8 mouse cellular contexts compared by ENCODE assay signal in genomic region chr4:126309922-126310309, GRCm38 (mm10). TPM values are rescaled to one million over a fixed set of nuclear protein-coding genes. Genes with fewer than 3 reads are reported as not detected.
DNase-seq lines count a peak whose midpoint lies in the region; ATAC-seq lines count a peak whose summit lies in the region.

No protein-coding gene starts in this region.

- peaks cover 7% of the 10 kb centered on the region for H3K4me1 ChIP-seq in hindbrain, embryonic 15.5 days (replicated peaks)

- H3K27ac ChIP-seq in hindbrain, embryonic 15.5 days (replicated peaks) = no peak overlapping the region

- H3K36me3 ChIP-seq in hindbrain, embryonic 15.5 days = no peaks in the 10 kb centered on the region; the same call in 1 of the 2 replicates

- H3K4me3 ChIP-seq in hindbrain, embryonic 15.5 days = peak overlapping the region; percentile 23

- H3K9me3 ChIP-seq in hindbrain, embryonic 15.5 days = no peaks in the 10 kb centered on the region

- ATAC-seq in hindbrain, embryonic 15.5 days (ENCODE audit: low FRiP score, low read depth) = peak; percentile 89

- WGBS in hindbrain, embryonic 15.5 days = under 1% methylated on average over 7 of the region's 7 CpGs

- peak; percentile 94 for DNase-seq in R1 (ENCODE audit: low read depth, low spot score)
- peak; percentile 96 to 99 for DNase-seq in cerebellum, postnatal 14 days
- peak; percentile 82 to 88 for DNase-seq in frontal cortex, postnatal 36 days (ENCODE audit: low spot score in 2 of 2)
- DNase-seq in left cerebral cortex, adult 11 months (ENCODE audit: low spot score) = peak; percentile 75
- peak; percentile 81 to 88 for DNase-seq in lung, postnatal 4 days
- peak; percentile 76 for DNase-seq in right cerebral cortex, adult 18-20 months
- peak; percentile 87 for DNase-seq in urinary bladder, postnatal 14 days (ENCODE audit: low spot score)

- 0 out of 2 replicates have a peak overlapping the region, but pooled peaks have one; percentile 4 for H3K9ac ChIP-seq in hindbrain, embryonic 15.5 days

- H3K4me2 ChIP-seq in hindbrain, embryonic 15.5 days = peak overlapping the region; percentile 51

- 0 out of 2 replicates have a peak, but pooled peaks cover 4% of the 10 kb centered on the region for H3K27me3 ChIP-seq in hindbrain, embryonic 15.5 days

RNA-seq across cellular contexts. Expression of gene Adprhl2, which starts 11.6 kb away (rescaled TPM):
- 78.6 and 86.1 TPM in 2 replicates for polyA plus RNA-seq in hindbrain, embryonic 15.5 days (2015; fragmentation: Nextera tagmentation; extraction: Ambion mirVana)

RNA-seq across cellular contexts. Expression of gene Tekt2, which starts 15.6 kb away (rescaled TPM):
- polyA plus RNA-seq in hindbrain, embryonic 15.5 days (2015; fragmentation: Nextera tagmentation; extraction: Ambion mirVana) = 10.7 and 11.4 TPM in 2 replicates

RNA-seq across cellular contexts. Expression of gene Col8a2, which starts 23.3 kb away (rescaled TPM):
- 6.9 and 8.1 TPM in 2 replicates for polyA plus RNA-seq in hindbrain, embryonic 15.5 days (2015; fragmentation: Nextera tagmentation; extraction: Ambion mirVana)

RNA-seq across cellular contexts. Expression of gene Trappc3, which starts 47.8 kb away (rescaled TPM):
- 172 and 180 TPM in 2 replicates for polyA plus RNA-seq in hindbrain, embryonic 15.5 days (2015; fragmentation: Nextera tagmentation; extraction: Ambion mirVana)

RNA-seq across cellular contexts. Expression of gene Map7d1, which starts 53.8 kb away (rescaled TPM):
- polyA plus RNA-seq in hindbrain, embryonic 15.5 days (2015; fragmentation: Nextera tagmentation; extraction: Ambion mirVana) = 82.9 and 97.5 TPM in 2 replicates
